Mouse (Mus musculus) telencephalon, adult 2 months (tissue): ENCODE measurements around the gene Syt1.

Experiments used
- DNase-seq: peaks from one replicate; pipeline ENCODE4 v3.0.0-alpha.2; 2011; ENCODE audit warnings: low read depth, low spot score

Gene Syt1

DNA sequence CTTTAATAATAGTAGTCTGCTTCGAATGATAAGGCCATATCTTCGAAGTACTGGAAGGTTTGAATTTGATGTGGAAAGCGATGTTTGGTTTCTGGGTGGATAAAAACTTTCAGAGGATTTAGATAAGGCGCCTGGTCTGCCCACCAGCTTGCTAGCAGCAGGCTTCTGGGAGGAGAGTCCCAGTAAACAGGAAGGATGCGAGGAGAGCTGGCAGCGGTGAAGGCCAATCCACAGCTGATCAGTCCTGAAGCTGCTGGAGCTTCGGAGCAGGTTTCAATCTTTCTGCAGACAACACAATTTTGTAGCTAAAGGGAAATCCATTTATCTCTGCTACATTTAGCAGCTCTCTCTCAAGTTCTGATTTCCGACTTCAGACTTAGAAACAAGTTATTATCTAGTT, 358.7 kb downstream of the Syt1 start:
- DNase-seq = no peak

DNA sequence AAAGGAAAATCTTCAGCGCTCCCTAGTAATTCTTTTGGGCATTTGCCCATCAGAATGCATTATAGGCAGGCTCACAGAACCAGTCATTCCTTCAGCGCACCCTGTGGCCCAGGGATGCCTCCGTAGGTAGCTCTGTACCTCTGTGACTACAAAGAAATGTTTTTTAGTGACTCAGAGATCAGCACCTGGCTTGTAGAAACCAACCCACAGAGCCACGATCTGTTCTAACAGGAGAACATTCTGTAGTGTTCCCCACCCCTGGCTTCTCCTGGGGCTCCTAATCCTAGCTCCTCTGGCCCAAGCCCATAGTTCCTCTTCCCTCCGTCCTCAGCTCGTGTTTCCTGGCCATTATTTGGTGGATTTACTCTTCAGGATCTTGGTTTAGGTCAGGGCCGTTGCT, 361.6 kb downstream of the Syt1 start:
- DNase-seq = no peak

GRCm38 (mm10) chr10:108643915-108644314, 366.9 kb downstream of the Syt1 start:
- no peak for DNase-seq

- DNase-seq = no peak
Observed at GRCm38 (mm10) chr10:108638095-108638494, 372.7 kb downstream of the Syt1 start.

GRCm38 (mm10) chr10:108636086-108636485, 374.7 kb downstream of the Syt1 start:
- DNase-seq = no peak

- no peak for DNase-seq
Observed at GRCm38 (mm10) chr10:108635616-108636015, 375.2 kb downstream of the Syt1 start.

DNA sequence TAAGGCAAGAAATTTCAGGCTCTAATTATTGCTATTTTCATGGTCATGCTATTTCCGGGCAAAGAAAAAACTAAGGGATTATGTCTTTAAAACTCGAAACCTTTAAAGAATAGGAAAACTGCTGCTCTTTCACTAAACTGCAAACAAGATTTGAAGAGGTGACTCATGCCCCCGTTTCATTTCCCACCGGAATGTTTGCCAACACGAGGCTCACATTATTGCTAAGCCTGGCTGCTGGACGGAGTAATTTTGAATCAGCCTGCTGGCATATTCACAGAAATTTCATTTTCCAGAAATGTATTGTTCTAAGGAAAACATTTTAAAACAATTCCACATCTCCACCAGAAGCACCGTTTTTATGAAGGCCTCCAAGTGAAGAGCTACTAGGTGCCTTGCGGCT, 379.9 kb downstream of the Syt1 start:
- no peak for DNase-seq

GRCm38 (mm10) chr10:108626404-108626803, 384.4 kb downstream of the Syt1 start:
- DNase-seq = no peak

- no peak for DNase-seq
Observed at GRCm38 (mm10) chr10:108623002-108623401, 387.8 kb downstream of the Syt1 start.

- no peak for DNase-seq
Observed at GRCm38 (mm10) chr10:108619861-108620260, 390.9 kb downstream of the Syt1 start.

- no peak for DNase-seq
Observed at GRCm38 (mm10) chr10:108619217-108619616, 391.6 kb downstream of the Syt1 start.

DNA sequence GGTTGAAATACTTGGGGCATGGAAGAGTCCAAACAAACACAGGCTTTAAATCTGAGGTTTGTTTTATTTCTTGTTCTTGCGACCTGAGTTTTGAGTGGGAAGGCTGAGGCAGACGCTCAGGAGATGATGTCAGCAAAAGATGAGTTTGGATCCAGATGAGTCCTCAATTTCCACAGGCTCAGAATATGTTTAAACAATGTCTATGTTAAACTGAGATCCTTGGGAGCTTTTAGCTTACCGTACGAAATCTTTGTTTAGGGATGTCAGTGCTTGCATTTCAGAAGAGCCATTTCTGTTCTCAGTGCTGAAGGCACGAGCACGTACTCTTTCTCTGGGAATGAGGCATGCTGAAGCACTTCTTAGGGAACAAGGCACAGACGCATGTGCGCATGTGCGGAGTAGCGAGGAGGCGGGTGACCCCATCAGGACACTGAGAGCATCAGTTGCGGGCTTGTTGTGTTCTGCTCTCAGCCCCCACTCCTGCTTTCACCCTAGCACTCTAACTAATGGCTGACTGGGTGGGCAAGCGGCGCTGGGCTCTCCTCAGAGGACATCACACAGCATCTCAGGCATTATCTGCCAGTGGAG, 400.6 kb downstream of the Syt1 start:
- no peak for DNase-seq

DNA sequence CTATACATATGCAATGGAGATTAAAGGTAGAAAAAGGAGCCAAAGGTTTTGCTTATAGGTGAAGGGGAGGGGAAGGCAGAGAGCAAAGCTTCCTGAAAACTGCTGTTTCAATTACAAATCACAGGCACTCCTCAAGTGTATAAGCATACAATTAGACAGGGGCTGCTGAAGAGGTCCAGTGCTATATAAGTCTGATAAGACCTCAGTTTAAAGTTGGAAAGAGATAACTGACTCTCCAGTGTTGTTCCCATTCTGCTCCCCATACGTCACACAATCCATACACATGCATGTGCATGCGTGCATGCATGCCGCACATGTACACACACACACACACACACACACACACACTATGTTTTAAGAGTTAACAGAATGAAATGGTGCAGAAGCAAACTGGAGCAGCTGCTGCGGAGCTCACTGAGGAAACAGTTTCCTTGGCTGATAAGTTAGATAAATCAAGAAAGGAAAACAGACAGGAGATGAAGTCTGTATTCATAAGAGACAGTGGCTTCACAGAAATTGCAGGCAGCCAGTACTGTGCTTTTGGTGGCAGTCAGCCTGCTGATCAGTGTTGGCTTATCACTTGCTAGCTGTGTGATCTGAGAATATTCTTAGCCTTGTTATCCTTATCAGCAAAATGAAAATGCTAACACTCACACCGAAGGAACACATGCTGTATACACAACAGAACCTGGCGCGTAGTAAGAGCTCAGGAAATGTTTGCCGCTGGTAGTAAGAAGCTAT, 408.9 kb downstream of the Syt1 start:
- no peak for DNase-seq

DNA sequence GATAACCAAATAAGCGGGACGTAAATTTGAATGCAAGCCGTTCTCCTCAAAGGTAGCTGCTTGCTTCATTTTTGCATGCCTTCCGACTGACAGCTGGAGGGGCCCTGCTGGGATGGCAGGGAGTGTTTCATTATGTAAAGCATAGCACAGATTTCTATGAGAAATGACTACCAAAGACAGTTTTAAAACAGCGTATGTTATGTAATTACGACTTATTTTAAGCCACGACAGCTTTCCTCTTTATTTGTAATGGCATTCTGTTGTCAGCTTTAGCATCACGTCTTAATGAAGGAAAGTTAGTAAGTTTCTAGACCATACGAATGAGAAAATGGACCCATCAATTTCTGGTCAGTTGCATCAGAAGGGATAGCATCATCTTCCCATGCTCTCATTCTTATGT, 410.1 kb downstream of the Syt1 start:
- peak; percentile 82 for DNase-seq

DNA sequence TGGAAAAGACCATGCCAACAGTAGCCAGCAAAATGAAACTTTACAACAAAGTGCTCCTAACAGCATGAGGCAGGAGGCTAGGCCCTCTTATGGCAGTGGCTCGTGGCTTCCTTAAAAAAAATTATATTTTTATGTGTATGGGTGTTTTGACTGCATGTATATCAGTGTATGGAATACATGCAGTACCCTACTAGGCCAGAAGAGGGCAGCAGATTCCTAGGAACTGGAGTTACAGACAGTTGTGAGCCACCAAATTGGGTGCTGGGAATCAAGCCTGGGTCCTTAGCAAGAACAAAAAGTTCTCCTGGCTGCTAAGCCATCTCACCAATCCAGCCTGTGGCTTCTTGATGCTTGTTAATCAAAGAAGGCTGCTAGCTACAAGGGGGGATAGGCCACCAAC, 413.4 kb downstream of the Syt1 start:
- no peak for DNase-seq

DNA sequence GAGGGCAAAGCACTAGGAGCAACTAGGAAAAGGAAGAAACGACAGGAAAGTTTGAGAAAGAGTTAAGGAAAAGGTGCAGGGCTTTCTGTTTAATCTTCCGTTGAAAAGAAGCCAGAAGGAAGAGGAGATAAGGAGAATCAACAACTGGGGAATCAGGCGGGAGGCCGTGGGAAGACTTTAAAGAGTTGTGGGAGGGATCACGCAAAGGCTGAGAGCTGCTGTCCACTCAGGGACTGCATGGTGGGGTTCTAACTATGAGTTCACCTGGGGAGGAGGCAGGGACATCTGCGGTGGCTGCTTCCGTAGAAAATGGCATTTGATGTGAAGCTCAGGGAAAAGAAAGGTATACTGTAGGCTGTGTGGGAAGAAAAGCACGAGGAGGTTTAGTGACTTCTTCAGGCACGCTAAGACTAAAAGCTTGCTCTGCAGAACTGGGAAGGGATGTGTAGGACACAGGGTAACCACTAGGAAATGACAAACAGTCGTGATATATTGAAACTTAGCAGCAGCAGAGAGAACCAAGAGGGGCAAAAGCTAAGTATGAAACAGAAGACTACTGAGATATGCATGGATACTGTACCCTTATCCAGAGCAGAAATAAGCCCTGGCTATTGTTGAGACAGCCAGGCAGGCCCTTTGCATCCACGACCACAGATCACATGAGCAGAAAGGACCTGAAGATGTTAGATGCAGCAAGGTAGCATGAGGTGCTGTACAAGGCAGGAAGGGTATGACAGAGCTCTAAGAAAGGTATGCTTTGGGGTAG, 414.4 kb downstream of the Syt1 start:
- DNase-seq = no peak

DNA sequence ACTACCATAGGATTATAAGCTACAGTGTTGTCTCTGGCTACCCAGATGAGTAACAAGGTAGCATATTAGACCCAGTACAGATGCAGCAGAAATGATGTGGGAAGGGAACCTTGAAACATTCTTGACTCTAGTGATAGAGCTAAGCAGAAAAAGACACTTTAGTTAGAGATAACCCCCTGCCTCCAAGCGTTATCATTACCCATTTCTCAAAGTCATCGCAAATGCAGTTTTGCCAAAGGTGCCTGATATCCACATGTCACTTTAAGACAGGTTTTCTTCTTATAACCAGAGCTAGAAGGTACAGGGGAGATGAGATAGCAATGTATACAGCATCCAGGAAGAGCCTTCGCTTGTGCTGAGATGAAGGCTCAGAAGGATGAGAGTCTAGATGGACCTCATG, 421.4 kb downstream of the Syt1 start:
- DNase-seq = no peak

DNA sequence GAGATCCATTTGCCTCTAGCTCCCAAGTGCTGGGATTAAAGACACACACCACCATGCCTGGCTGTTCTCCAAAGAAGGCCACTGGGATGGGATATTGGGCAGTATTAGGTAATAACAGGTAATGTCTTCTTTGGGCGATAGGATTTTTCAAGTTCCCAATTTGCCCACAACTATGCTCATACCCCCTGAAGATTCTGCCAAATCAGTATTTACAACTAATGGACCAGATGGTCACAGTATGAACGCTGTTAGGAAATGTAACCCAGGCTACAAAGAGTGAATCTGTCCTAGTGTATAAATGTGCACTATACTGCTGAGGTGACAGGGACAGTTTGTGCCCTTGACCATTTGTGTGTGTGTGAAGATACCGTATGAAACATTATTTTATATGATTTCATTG, 421.9 kb downstream of the Syt1 start:
- DNase-seq = no peak

DNA sequence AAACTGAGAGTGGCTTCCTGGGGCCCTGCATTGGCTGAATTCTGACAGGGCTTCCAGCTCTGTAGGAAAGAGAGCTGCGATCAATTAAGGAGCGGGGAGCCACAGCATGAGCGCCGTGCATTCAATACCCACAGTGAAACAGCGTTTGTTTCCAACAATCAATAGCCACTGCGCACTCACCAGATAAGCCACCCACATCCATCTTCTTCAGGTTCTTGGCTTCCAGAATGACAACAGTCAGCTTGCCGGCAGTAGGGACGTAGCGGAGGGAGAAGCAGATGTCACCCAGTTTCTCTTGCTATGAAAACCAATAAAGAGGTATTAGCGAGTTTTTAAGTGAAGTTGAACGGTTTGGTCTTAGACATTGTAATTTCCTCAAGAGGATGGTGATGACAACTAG, 427.1 kb downstream of the Syt1 start:
- no peak for DNase-seq

GRCm38 (mm10) chr10:108582397-108582730, 428.4 kb downstream of the Syt1 start:
- no peak for DNase-seq

DNA sequence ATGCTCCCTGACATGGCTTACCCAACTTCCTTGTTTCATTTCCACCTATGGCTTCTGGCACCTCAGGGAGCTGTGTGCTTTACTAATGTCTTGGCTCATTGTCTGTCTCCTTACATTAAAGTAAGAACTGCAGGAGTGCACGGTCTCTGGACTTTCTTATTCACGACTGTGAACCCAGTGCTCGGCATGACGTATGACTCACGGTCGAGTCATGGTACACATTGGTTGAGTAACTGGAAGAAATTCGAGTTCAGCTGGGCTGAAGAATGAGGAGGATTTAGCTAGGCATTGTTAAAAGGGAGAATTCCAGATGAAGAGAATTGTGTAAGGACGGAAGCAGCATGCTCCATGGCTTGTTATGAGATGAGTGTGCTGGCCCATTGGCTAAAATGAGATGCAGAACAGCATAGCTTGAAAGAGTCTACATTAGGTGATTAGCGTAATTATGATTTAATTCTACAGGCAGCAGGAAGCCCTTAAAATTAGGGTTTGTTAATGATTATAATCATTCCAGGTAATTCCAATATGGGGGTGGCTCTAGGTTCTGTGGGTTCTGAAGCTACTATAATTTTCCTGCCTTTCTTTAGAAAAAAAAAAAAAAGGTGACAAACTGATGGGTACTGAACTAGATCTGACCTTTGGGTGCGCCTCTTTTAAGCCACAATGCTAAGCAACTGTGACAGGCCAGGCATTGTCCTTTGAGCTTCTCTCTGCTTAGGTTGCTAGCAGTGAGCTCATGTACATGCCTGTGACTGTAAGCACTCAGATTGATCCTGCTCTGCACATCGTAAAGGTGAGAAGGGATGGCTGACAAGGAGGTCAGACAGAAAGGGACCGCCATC, 429.0 kb downstream of the Syt1 start:
- DNase-seq = peak; percentile 58

- no peak for DNase-seq
Observed at GRCm38 (mm10) chr10:108580786-108581420, 429.9 kb downstream of the Syt1 start.
